In the genomic region with DNA sequence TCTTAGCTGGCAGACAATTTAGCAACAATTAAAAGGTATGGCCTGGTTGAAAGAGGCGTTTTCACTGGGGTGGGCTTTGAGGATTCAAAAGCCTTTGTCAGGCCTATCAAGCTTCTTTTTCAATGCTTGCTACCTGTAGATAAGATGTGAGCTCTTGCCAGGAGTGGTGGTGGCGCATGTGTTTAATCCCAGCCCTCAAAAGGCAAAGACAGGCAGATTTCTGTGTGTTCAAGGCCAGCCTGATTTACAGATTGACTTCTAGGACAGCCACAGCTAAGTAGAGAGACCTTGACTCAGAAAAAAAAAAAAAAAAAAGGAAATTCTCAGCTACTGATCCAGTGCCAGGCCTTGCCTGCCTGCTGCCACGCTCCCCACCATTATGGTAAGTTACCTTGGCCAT, we compare ENCODE assay signal across 17 mouse cellular contexts. TPM values are rescaled to one million over a fixed set of nuclear protein-coding genes. Genes with fewer than 3 reads are reported as not detected.
DNase-seq lines count a peak whose midpoint lies in the region; ATAC-seq lines count a peak whose summit lies in the region.
"Had no signal": no experiment of that assay in that cellular context is flagged by ENCODE, and none has a peak within 500 bp of the region (broad histone marks: within the 10 kb centered on the region; RNA-seq: fewer than 3 reads in every experiment).

No protein-coding gene starts in this region.

- no peak overlapping the region for H3K4me2 ChIP-seq in intestine, embryonic 15.5 days (replicated peaks)
- no peak overlapping the region for H3K4me2 ChIP-seq in intestine, embryonic 16.5 days (ENCODE audit: low read depth, low read length)
- no peak overlapping the region for H3K4me2 ChIP-seq in kidney, embryonic 16.5 days (replicated peaks; ENCODE audit: low read depth, low read length)
- H3K4me2 ChIP-seq: embryonic facial prominence, embryonic 12.5 days; forebrain, embryonic 15.5 days; heart, embryonic 13.5 days; hindbrain, embryonic 15.5 days had no signal

- 72% methylated on average over 3 of the region's 3 CpGs for WGBS in intestine, embryonic 15.5 days
- WGBS in intestine, embryonic 16.5 days = 75% methylated on average over 3 of the region's 3 CpGs
- WGBS in kidney, embryonic 16.5 days = 93% methylated on average over 3 of the region's 3 CpGs
- WGBS in limb, embryonic 10.5 days = 84% methylated on average over 3 of the region's 3 CpGs

- H3K27me3 ChIP-seq in intestine, embryonic 15.5 days (replicated peaks) = no peaks in the 10 kb centered on the region
- no peaks in the 10 kb centered on the region for H3K27me3 ChIP-seq in intestine, embryonic 16.5 days (replicated peaks; ENCODE audit: control insufficient read depth, insufficient read depth, low read length)
- H3K27me3 ChIP-seq in kidney, embryonic 16.5 days (ENCODE audit: insufficient read depth, low read length) = no peaks in the 10 kb centered on the region
- H3K27me3 ChIP-seq in limb, embryonic 10.5 days (ENCODE audit: low read depth, poor library complexity, severe bottlenecking) = no peaks in the 10 kb centered on the region
- H3K27me3 ChIP-seq: CH12.LX; embryonic facial prominence, embryonic 12.5 days; forebrain, embryonic 15.5 days; heart, embryonic 13.5 days; hindbrain, embryonic 15.5 days had no signal

- no peaks in the 10 kb centered on the region for H3K9me3 ChIP-seq in intestine, embryonic 15.5 days
- no peaks in the 10 kb centered on the region for H3K9me3 ChIP-seq in intestine, embryonic 16.5 days (ENCODE audit: control insufficient read depth, low read length)
- H3K9me3 ChIP-seq in kidney, embryonic 16.5 days (ENCODE audit: low read length) = no peaks in the 10 kb centered on the region
- no peaks in the 10 kb centered on the region for H3K9me3 ChIP-seq in limb, embryonic 10.5 days (replicated peaks)
- H3K9me3 ChIP-seq: embryonic facial prominence, embryonic 12.5 days; forebrain, embryonic 15.5 days; heart, embryonic 13.5 days; hindbrain, embryonic 15.5 days had no signal

- peak; percentile 17; the same call in 1 of the 2 replicates for ATAC-seq in intestine, embryonic 15.5 days
- no peak for ATAC-seq in intestine, embryonic 16.5 days
- no peak for ATAC-seq in kidney, embryonic 16.5 days (ENCODE audit: low FRiP score, low TSS enrichment)
- ATAC-seq: forebrain, embryonic 15.5 days had no signal

- DNase-seq in adrenal gland, adult 8-10 months = peak; percentile 59
- peak; percentile 48 to 60 for DNase-seq in adrenal gland, postnatal 36 days
- no peak for DNase-seq in limb, embryonic 10.5 days (ENCODE audit: low spot score)
- DNase-seq: cerebellum, adult 11 months; cerebellum, adult 8-10 months; cerebellum, postnatal 14 days; gastrocnemius, postnatal 10 days; heart, postnatal 36 days; kidney, adult 11 months had no signal

- H3K27ac ChIP-seq in intestine, embryonic 15.5 days = no peak overlapping the region
- H3K27ac ChIP-seq in intestine, embryonic 16.5 days (ENCODE audit: low read length) = no peak overlapping the region
- H3K27ac ChIP-seq in kidney, embryonic 16.5 days (ENCODE audit: low read length) = no peak overlapping the region
- no peak overlapping the region for H3K27ac ChIP-seq in limb, embryonic 10.5 days
- H3K27ac ChIP-seq: embryonic facial prominence, embryonic 12.5 days; forebrain, embryonic 15.5 days; heart, embryonic 13.5 days; hindbrain, embryonic 15.5 days had no signal

- no peak overlapping the region for H3K4me3 ChIP-seq in intestine, embryonic 15.5 days (replicated peaks)
- no peak overlapping the region for H3K4me3 ChIP-seq in intestine, embryonic 16.5 days (ENCODE audit: low read length)
- no peak overlapping the region for H3K4me3 ChIP-seq in kidney, embryonic 16.5 days (ENCODE audit: low read length)
- no peak overlapping the region for H3K4me3 ChIP-seq in limb, embryonic 10.5 days
- H3K4me3 ChIP-seq: embryonic facial prominence, embryonic 12.5 days; forebrain, embryonic 15.5 days; heart, embryonic 13.5 days; hindbrain, embryonic 15.5 days had no signal

- H3K36me3 ChIP-seq in intestine, embryonic 15.5 days = no peaks in the 10 kb centered on the region
- no peaks in the 10 kb centered on the region for H3K36me3 ChIP-seq in intestine, embryonic 16.5 days (ENCODE audit: control insufficient read depth, insufficient read depth, low read length)
- H3K36me3 ChIP-seq in kidney, embryonic 16.5 days (ENCODE audit: insufficient read depth, low read length) = no peaks in the 10 kb centered on the region
- no peaks in the 10 kb centered on the region for H3K36me3 ChIP-seq in limb, embryonic 10.5 days
- H3K36me3 ChIP-seq: embryonic facial prominence, embryonic 12.5 days; forebrain, embryonic 15.5 days; heart, embryonic 13.5 days; hindbrain, embryonic 15.5 days had no signal

- H3K9ac ChIP-seq in intestine, embryonic 15.5 days = no peak overlapping the region
- no peak overlapping the region for H3K9ac ChIP-seq in intestine, embryonic 16.5 days (ENCODE audit: low read depth, low read length)
- no peak overlapping the region for H3K9ac ChIP-seq in kidney, embryonic 16.5 days (replicated peaks; ENCODE audit: low read length)
- H3K9ac ChIP-seq: embryonic facial prominence, embryonic 12.5 days; forebrain, embryonic 15.5 days; heart, embryonic 13.5 days; hindbrain, embryonic 15.5 days had no signal

- no peaks in the 10 kb centered on the region for H3K4me1 ChIP-seq in intestine, embryonic 15.5 days (replicated peaks)
- H3K4me1 ChIP-seq in intestine, embryonic 16.5 days (ENCODE audit: control insufficient read depth, insufficient read depth, low read length) = no peaks in the 10 kb centered on the region
- no peaks in the 10 kb centered on the region for H3K4me1 ChIP-seq in kidney, embryonic 16.5 days (ENCODE audit: insufficient read depth, low read length)
- H3K4me1 ChIP-seq in limb, embryonic 10.5 days = no peaks in the 10 kb centered on the region
- H3K4me1 ChIP-seq: embryonic facial prominence, embryonic 12.5 days; forebrain, embryonic 15.5 days; heart, embryonic 13.5 days; hindbrain, embryonic 15.5 days had no signal

RNA-seq across cellular contexts. Expression of a gene that starts 6.7 kb away (rescaled TPM):
- polyA plus RNA-seq in intestine, embryonic 15.5 days (2015; fragmentation: Nextera tagmentation; extraction: Ambion mirVana) = 13.9 and 14.4 TPM in 2 replicates
- polyA plus RNA-seq in intestine, embryonic 16.5 days (2015; fragmentation: Nextera tagmentation; extraction: Ambion mirVana) = 12.1 and 14.1 TPM in 2 replicates
- 10 to 100 TPM; 14.3 to 23.6 (median 16.8) TPM for total RNA-seq in adrenal gland, adult 8-10 months (2022)
- 10 to 100 TPM; 12.1 to 13.2 TPM for total RNA-seq in adrenal gland, postnatal 36 days (2021)
- polyA plus RNA-seq in kidney, embryonic 16.5 days (2015; fragmentation: Nextera tagmentation; extraction: Ambion mirVana) = 18.0 and 19.0 TPM in 2 replicates
- polyA plus RNA-seq in limb, embryonic 10.5 days (2016; fragmentation: Nextera tagmentation; extraction: Ambion mirVana) = 15.9 and 18.2 TPM in 2 replicates

RNA-seq across cellular contexts. Expression of a gene that starts 43.5 kb away (rescaled TPM):
- polyA plus RNA-seq in intestine, embryonic 15.5 days (2015; fragmentation: Nextera tagmentation; extraction: Ambion mirVana) = 96.9 and 106 TPM in 2 replicates
- polyA plus RNA-seq in intestine, embryonic 16.5 days (2015; fragmentation: Nextera tagmentation; extraction: Ambion mirVana) = 76.8 and 88.5 TPM in 2 replicates
- total RNA-seq in adrenal gland, adult 8-10 months (2022) = 10 to 100 TPM; 15.5 to 50.0 (median 31.4) TPM
- total RNA-seq in adrenal gland, postnatal 36 days (2021) = 10 to 100 TPM; 21.5 to 35.0 TPM
- polyA plus RNA-seq in kidney, embryonic 16.5 days (2015; fragmentation: Nextera tagmentation; extraction: Ambion mirVana) = 142 and 145 TPM in 2 replicates
- 270 and 301 TPM in 2 replicates for polyA plus RNA-seq in limb, embryonic 10.5 days (2016; fragmentation: Nextera tagmentation; extraction: Ambion mirVana)
